Mouse (Mus musculus): ENCODE results near the gene Zfp664.

DNA sequence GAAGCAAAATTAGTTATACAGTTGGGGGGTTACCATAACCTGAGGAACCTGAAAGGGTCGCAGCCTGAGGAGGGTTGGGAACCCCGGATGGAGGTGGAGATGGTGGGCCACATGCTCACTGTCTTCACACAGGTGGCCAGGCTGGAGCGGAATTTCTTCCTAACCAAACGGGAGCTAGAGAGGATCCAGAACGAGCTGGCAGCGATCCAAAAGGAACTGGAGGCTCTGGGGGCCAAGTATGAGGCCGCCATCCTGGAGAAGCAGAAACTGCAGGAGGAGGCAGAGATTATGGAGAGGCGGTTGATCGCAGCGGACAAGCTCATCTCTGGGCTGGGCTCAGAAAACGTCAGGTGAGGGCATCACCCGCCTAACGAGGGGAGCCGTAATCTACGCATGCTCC, 45.4 kb upstream of the Zfp664 start:
- no peak for TF ChIP-seq CTCF (IDR thresholded peaks at IDR 0.05; ENCODE audit: borderline replicate concordance, insufficient read depth, low read length)
- TF ChIP-seq POLR2A (IDR thresholded peaks at IDR 0.05; ENCODE audit: low read depth, low read length), result no peak
